Mouse (Mus musculus): ENCODE measurements around the gene Cmc2. TPM values are rescaled to one million over a fixed set of nuclear protein-coding genes. Genes with fewer than 3 reads are reported as not detected.
A peak's percentile ranks its signal among the peaks of the same experiment; 100 is the strongest.

Gene Cmc2
- polyA plus RNA-seq, 1 experiment from 2014 or later, result 82.7 TPM

DNA sequence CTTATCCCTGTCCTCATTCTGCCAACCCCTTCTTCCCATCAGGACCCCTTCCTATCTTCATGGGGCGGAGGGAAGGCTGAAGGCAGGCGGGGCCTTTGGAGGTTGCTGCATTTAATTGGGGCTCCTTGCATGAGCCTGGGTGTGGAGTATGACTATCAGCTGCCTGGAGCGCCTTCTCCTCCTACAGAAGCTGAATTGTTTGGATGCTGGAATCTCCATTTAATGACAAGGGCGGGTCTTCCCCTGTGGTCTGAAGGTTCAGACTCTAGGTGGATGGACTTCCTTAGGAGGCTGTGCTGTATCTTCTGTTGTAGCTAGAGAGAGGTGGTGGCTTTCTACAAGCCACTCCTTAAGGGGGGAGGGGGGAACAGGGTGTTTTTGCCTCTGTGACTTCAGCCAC is 13.7 kb upstream of the Cmc2 start:
- WGBS, result 92% methylated on average over 4 of the region's 4 CpGs
- H3K36me3 ChIP-seq (ENCODE audit: control insufficient read depth, insufficient read depth, low read length), result peaks cover 29% of the 10 kb centered on the region; the same call in 1 of the 2 replicates
- H3K9me3 ChIP-seq (ENCODE audit: control insufficient read depth, low read length), result no peaks in the 10 kb centered on the region
- H3K27ac ChIP-seq (replicated peaks; ENCODE audit: low read depth, low read length), result no peak overlapping the region
- no peaks in the 10 kb centered on the region for H3K27me3 ChIP-seq (ENCODE audit: control insufficient read depth, insufficient read depth, low read length)
- no peak overlapping the region for H3K4me3 ChIP-seq (ENCODE audit: low read depth, low read length)
- H3K4me2 ChIP-seq (ENCODE audit: low read depth, severe bottlenecking), result no peak overlapping the region
- no peak for DNase-seq (ENCODE audit: low spot score)
- no peak overlapping the region for H3K9ac ChIP-seq (ENCODE audit: low read length)
- H3K4me1 ChIP-seq (ENCODE audit: control insufficient read depth, insufficient read depth, low read length), result no peaks in the 10 kb centered on the region
- no peak for ATAC-seq (ENCODE audit: insufficient number of reproducible peaks, low FRiP score, low TSS enrichment, low read depth)

DNA sequence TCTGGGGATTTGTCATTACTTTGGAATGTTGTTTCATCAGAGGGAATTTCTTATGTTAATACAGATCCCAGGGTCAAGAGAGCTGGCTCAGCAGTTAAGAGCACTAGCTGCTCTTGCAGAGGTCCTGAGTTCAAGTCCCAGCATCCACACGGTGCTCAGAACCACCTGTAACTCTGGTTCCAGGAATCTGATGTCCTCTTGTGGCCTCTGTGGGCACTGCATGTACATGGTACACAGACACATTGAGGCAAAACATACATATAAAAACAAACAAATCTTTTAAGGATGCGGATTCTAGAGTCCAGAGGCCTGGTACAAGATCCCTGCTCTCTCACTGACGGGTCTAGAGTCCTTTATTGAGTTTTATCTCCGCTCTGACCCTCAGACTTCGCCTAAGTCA is 7.3 kb upstream of the Cmc2 start:
- H3K27ac ChIP-seq (replicated peaks; ENCODE audit: low read depth, low read length), result no peak overlapping the region
- no peak overlapping the region for H3K4me2 ChIP-seq (ENCODE audit: low read depth, severe bottlenecking)
- no peak overlapping the region for H3K9ac ChIP-seq (ENCODE audit: low read length)
- H3K4me3 ChIP-seq (ENCODE audit: low read depth, low read length), result no peak overlapping the region
- H3K4me1 ChIP-seq (ENCODE audit: control insufficient read depth, insufficient read depth, low read length), result no peaks in the 10 kb centered on the region
- DNase-seq (ENCODE audit: low spot score), result no peak
- H3K27me3 ChIP-seq (ENCODE audit: control insufficient read depth, insufficient read depth, low read length), result no peaks in the 10 kb centered on the region
- H3K9me3 ChIP-seq (ENCODE audit: control insufficient read depth, low read length), result no peaks in the 10 kb centered on the region
- ATAC-seq (ENCODE audit: insufficient number of reproducible peaks, low FRiP score, low TSS enrichment, low read depth), result no peak
- WGBS, result 90% methylated on average over 5 of the region's 5 CpGs
- H3K36me3 ChIP-seq (ENCODE audit: control insufficient read depth, insufficient read depth, low read length), result peaks cover 5% of the 10 kb centered on the region; the same call in 1 of the 2 replicates

DNA sequence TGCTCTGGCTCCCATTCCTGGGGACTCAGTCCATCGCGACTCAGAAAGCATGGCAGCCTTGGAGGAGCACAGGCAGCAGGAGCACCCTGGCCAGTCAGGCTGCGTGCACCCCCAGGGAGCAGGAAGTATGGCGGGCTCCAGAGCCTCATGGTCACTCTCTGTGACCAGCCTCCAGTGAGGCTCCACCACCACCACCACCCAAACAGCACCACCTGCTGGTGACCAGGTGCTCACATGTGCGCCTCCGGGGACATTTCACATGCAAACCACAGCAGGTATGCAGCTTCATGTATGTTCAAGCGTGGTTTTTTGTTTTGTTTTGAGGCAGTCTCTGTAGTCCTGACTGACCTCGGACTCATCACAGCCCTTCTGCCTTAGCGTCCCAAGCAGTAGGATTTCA is 6.6 kb upstream of the Cmc2 start:
- H3K9ac ChIP-seq (ENCODE audit: low read length), result no peak overlapping the region
- H3K36me3 ChIP-seq (ENCODE audit: control insufficient read depth, insufficient read depth, low read length), result peaks cover 5% of the 10 kb centered on the region; the same call in 1 of the 2 replicates
- no peaks in the 10 kb centered on the region for H3K27me3 ChIP-seq (ENCODE audit: control insufficient read depth, insufficient read depth, low read length)
- no peaks in the 10 kb centered on the region for H3K4me1 ChIP-seq (ENCODE audit: control insufficient read depth, insufficient read depth, low read length)
- 81% methylated on average over 9 of the region's 9 CpGs for WGBS
- no peak overlapping the region for H3K4me2 ChIP-seq (ENCODE audit: low read depth, severe bottlenecking)
- H3K27ac ChIP-seq (replicated peaks; ENCODE audit: low read depth, low read length), result no peak overlapping the region
- peak; percentile 61 for DNase-seq (ENCODE audit: low spot score)
- no peaks in the 10 kb centered on the region for H3K9me3 ChIP-seq (ENCODE audit: control insufficient read depth, low read length)
- no peak overlapping the region for H3K4me3 ChIP-seq (ENCODE audit: low read depth, low read length)
- no peak for ATAC-seq (ENCODE audit: insufficient number of reproducible peaks, low FRiP score, low TSS enrichment, low read depth)

DNA sequence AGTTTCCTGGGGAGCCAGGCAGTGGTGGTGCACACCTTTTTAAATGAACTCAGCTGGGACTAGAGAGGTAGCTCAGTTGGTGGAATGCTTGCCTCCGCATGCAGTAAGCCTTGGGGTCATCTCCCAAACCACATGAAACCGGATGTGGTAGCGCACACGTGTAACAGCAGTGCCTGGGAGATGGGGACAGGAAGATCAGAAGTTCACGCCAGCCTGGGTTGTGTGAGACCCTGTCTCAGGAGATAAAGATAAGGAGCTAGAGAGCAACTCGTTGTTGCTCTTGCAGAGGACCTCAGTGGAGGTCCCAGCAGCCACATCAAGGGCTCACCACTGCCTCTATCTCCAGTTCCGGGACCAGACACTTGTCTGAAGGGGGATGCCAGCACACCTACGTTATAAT is 2.3 kb upstream of the Cmc2 start:
- DNase-seq (ENCODE audit: low spot score) (no peak), ATAC-seq (ENCODE audit: insufficient number of reproducible peaks, low FRiP score, low TSS enrichment, low read depth) (no peak)
- Histone ChIP-seq H3K9ac (ENCODE audit: low read length) (no peak overlapping the region), H3K9me3 (ENCODE audit: control insufficient read depth, low read length) (no peaks in the 10 kb centered on the region), H3K27me3 (ENCODE audit: control insufficient read depth, insufficient read depth, low read length) (no peaks in the 10 kb centered on the region), H3K4me1 (ENCODE audit: control insufficient read depth, insufficient read depth, low read length) (peaks cover 4% of the 10 kb centered on the region), H3K36me3 (ENCODE audit: control insufficient read depth, insufficient read depth, low read length) (peaks cover 2% of the 10 kb centered on the region; the same call in 1 of the 2 replicates), H3K27ac (replicated peaks; ENCODE audit: low read depth, low read length) (no peak overlapping the region), H3K4me2 (ENCODE audit: low read depth, severe bottlenecking) (no peak overlapping the region), H3K4me3 (ENCODE audit: low read depth, low read length) (no peak overlapping the region)
- 94% methylated on average over 8 of the region's 8 CpGs for WGBS

DNA sequence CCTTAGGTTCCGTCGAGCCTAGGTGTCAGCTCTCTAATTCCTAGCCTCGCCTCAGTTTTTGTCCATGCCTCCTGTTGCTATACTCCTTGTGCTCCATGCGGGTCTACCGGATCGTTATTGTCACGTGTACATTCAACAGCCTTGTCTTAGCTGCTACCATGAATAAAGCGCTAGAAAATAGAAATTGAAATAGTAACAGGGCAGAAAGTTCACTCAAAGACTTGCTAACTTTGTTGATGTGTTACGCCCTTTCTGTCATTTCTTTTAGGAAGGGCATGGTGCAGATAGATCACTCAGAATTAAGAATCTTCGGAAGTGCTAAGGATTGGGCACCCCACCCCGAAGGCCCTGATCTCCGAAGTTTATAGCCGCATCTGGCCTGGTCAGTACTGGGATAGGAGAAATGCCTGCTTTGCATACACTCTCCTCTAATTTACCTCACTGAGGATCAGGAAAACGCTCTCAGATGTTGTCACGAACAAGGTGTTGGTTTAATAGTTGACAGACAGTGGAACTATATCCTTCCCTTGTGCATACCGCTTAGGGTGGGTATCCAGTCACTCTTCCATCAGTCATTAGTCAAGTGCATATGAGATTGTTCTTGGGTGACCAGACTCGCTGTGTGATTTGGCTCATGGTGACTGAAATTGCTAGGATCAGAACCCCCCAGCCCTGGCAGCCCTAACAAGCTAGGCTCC is 954 bp upstream of the Cmc2 start:
- Histone ChIP-seq H3K4me1 (ENCODE audit: control insufficient read depth, insufficient read depth, low read length) (peaks cover 4% of the 10 kb centered on the region), H3K4me2 (ENCODE audit: low read depth, severe bottlenecking) (peak overlapping the region; percentile 81), H3K27ac (replicated peaks; ENCODE audit: low read depth, low read length) (no peak overlapping the region), H3K9ac (ENCODE audit: low read length) (peak overlapping the region; percentile 76), H3K27me3 (ENCODE audit: control insufficient read depth, insufficient read depth, low read length) (no peaks in the 10 kb centered on the region), H3K9me3 (ENCODE audit: control insufficient read depth, low read length) (no peaks in the 10 kb centered on the region), H3K36me3 (ENCODE audit: control insufficient read depth, insufficient read depth, low read length) (peaks cover 2% of the 10 kb centered on the region; the same call in 1 of the 2 replicates), H3K4me3 (ENCODE audit: low read depth, low read length) (peak overlapping the region; percentile 81)
- DNase-seq (ENCODE audit: low spot score) (no peak), ATAC-seq (ENCODE audit: insufficient number of reproducible peaks, low FRiP score, low TSS enrichment, low read depth) (no peak)
- 32% methylated on average over 17 of the region's 17 CpGs for WGBS

DNA sequence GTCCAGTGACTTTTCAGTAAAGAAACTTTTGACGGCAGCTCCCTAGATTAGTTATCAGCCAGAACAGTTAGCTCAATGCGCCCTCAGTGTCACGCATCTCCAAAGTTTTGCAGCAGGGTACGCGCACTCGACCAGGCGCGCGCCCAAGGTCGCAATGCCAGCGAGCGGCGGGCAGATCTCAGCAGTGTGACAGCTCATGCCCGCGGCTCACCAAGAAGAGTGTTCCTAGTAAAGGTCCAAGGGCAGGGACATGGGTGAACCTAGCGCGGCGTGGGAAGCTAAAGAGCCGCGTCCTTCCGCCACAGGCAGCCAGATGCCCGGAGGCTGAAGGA is 284 bp downstream of the Cmc2 start:
- Histone ChIP-seq H3K9ac (ENCODE audit: low read length) (peak overlapping the region; percentile 76), H3K4me1 (ENCODE audit: control insufficient read depth, insufficient read depth, low read length) (peaks cover 4% of the 10 kb centered on the region), H3K4me3 (ENCODE audit: low read depth, low read length) (peak overlapping the region; percentile 81), H3K27me3 (ENCODE audit: control insufficient read depth, insufficient read depth, low read length) (no peaks in the 10 kb centered on the region), H3K27ac (replicated peaks; ENCODE audit: low read depth, low read length) (no peak overlapping the region), H3K36me3 (ENCODE audit: control insufficient read depth, insufficient read depth, low read length) (no peaks in the 10 kb centered on the region), H3K9me3 (ENCODE audit: control insufficient read depth, low read length) (no peaks in the 10 kb centered on the region), H3K4me2 (ENCODE audit: low read depth, severe bottlenecking) (peak overlapping the region; percentile 81)
- ATAC-seq (ENCODE audit: insufficient number of reproducible peaks, low FRiP score, low TSS enrichment, low read depth) (no peak; the same call in 1 of the 2 replicates), DNase-seq (ENCODE audit: low spot score) (no peak)
- WGBS, result under 1% methylated on average over 22 of the region's 22 CpGs

DNA sequence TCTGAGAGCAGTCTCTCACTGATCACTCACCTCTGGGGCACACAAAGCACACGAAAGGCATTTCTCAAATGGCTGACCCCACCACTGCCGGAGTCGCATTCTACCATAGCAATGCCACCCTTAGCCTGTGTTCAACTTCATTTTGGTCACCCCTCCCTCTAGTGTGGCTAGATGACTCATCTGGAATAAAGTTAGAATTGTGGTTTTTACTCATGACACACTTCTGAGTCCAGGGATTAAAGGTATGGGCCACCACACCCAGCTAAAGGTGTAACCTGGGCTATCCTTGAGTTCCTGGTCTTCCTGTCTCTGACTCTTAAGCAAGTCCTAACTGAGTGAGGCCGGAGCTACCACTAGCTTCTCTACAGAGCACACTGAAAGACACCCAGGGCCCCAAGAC is 15.4 kb downstream of the Cmc2 start:
- H3K27ac ChIP-seq (replicated peaks; ENCODE audit: low read depth, low read length), result no peak overlapping the region
- H3K4me3 ChIP-seq (ENCODE audit: low read depth, low read length), result no peak overlapping the region
- DNase-seq (ENCODE audit: low spot score) (no peak), ATAC-seq (ENCODE audit: insufficient number of reproducible peaks, low FRiP score, low TSS enrichment, low read depth) (no peak)
- WGBS, result 94% methylated on average over 4 of the region's 4 CpGs
- H3K9ac ChIP-seq (ENCODE audit: low read length), result no peak overlapping the region
- H3K36me3 ChIP-seq (ENCODE audit: control insufficient read depth, insufficient read depth, low read length), result peaks cover 2% of the 10 kb centered on the region; the same call in 1 of the 2 replicates
- H3K4me2 ChIP-seq (ENCODE audit: low read depth, severe bottlenecking), result no peak overlapping the region
- H3K27me3 ChIP-seq (ENCODE audit: control insufficient read depth, insufficient read depth, low read length), result no peaks in the 10 kb centered on the region
- H3K9me3 ChIP-seq (ENCODE audit: control insufficient read depth, low read length), result no peaks in the 10 kb centered on the region
- H3K4me1 ChIP-seq (ENCODE audit: control insufficient read depth, insufficient read depth, low read length), result no peaks in the 10 kb centered on the region

DNA sequence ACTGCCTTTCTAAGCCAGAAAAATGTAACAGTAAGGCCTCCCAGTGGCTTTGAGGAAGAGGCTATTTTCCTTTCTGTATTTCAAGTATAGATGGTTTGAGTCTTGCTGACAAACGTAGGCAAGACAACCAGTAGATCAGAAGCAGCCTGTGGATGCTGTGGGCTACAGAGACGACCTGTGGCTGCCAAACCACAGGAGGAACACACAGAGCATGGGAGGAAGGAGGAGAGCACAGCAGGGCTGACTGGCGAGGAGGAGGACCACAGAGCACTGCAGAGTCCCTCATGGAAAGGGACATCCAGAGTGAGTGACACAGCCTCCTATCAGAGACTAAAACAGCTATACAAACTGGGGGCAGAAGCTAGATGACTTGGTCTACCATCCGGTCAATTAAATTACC is 16.0 kb downstream of the Cmc2 start:
- no peaks in the 10 kb centered on the region for H3K4me1 ChIP-seq (ENCODE audit: control insufficient read depth, insufficient read depth, low read length)
- no peak overlapping the region for H3K4me3 ChIP-seq (ENCODE audit: low read depth, low read length)
- H3K4me2 ChIP-seq (ENCODE audit: low read depth, severe bottlenecking), result no peak overlapping the region
- no peaks in the 10 kb centered on the region for H3K9me3 ChIP-seq (ENCODE audit: control insufficient read depth, low read length)
- no peak for DNase-seq (ENCODE audit: low spot score)
- ATAC-seq (ENCODE audit: insufficient number of reproducible peaks, low FRiP score, low TSS enrichment, low read depth), result no peak
- H3K27me3 ChIP-seq (ENCODE audit: control insufficient read depth, insufficient read depth, low read length), result no peaks in the 10 kb centered on the region
- H3K36me3 ChIP-seq (ENCODE audit: control insufficient read depth, insufficient read depth, low read length), result peaks cover 2% of the 10 kb centered on the region; the same call in 1 of the 2 replicates
- H3K27ac ChIP-seq (replicated peaks; ENCODE audit: low read depth, low read length), result no peak overlapping the region
- no peak overlapping the region for H3K9ac ChIP-seq (ENCODE audit: low read length)
- WGBS, result 88% methylated on average over 4 of the region's 4 CpGs

DNA sequence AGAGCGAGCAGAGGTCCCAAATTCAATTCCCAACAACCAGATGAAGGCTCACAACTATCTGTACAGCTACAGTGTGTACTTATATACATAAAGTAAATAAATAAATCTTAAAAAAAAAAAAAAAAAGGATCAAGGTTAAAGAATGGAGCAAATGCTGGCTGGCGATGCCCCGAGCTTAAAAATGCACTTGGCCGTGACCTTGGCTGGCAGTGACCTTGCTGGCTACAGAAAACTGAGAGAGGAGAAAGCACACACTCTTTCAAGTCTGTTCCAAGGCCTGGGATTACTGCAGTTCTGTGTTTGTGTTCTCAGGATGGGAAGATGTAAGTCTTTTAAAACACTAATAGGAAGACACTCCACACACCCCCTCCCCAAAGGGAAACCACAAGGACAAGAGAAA is 16.5 kb downstream of the Cmc2 start:
- H3K27me3 ChIP-seq (ENCODE audit: control insufficient read depth, insufficient read depth, low read length), result no peaks in the 10 kb centered on the region
- no peak overlapping the region for H3K27ac ChIP-seq (replicated peaks; ENCODE audit: low read depth, low read length)
- H3K4me2 ChIP-seq (ENCODE audit: low read depth, severe bottlenecking), result no peak overlapping the region
- H3K4me3 ChIP-seq (ENCODE audit: low read depth, low read length), result no peak overlapping the region
- H3K9me3 ChIP-seq (ENCODE audit: control insufficient read depth, low read length), result no peaks in the 10 kb centered on the region
- DNase-seq (ENCODE audit: low spot score) (no peak), ATAC-seq (ENCODE audit: insufficient number of reproducible peaks, low FRiP score, low TSS enrichment, low read depth) (no peak)
- no peak overlapping the region for H3K9ac ChIP-seq (ENCODE audit: low read length)
- WGBS, result 94% methylated on average over 4 of the region's 4 CpGs
- 0 out of 2 replicates have a peak, but pooled peaks cover 2% of the 10 kb centered on the region for H3K36me3 ChIP-seq (ENCODE audit: control insufficient read depth, insufficient read depth, low read length)
- no peaks in the 10 kb centered on the region for H3K4me1 ChIP-seq (ENCODE audit: control insufficient read depth, insufficient read depth, low read length)
